Mouse (Mus musculus): Measurements from ENCODE around the gene Adgrg1.

DNA sequence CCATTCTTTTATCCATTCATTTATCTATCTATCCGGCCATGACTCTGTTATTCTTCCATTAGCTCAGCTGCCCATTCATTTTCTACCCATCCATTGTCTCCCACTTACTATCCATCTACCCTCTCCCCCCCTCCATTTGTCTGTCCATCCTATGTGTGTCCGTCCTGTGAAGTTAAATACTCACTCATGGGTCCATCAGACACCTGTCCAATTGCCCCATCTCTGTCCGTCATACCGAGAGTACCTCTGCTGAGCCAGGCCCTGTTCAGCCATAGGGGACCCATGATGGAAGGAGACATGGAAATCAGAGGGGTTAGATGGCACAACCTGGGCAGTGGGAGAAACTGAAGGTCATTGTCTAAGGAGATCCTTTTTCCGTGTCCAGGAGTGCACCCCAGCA lies 24.1 kb upstream of the Adgrg1 start:
- TF ChIP-seq CTCF (IDR thresholded peaks at IDR 0.05; ENCODE audit: borderline replicate concordance, extremely low read depth, insufficient read depth, insufficient read length): no peak
- TF ChIP-seq POLR2A (IDR thresholded peaks at IDR 0.05; ENCODE audit: borderline replicate concordance, extremely low read depth, insufficient read depth, insufficient read length, poor library complexity, severe bottlenecking): no peak

Data from brain, embryonic 14.5 days (tissue).